Mouse (Mus musculus): ENCODE data around the gene Cwc22.
A peak's percentile ranks its signal among the peaks of the same experiment; 100 is the strongest.

The Cwc22 gene

DNA sequence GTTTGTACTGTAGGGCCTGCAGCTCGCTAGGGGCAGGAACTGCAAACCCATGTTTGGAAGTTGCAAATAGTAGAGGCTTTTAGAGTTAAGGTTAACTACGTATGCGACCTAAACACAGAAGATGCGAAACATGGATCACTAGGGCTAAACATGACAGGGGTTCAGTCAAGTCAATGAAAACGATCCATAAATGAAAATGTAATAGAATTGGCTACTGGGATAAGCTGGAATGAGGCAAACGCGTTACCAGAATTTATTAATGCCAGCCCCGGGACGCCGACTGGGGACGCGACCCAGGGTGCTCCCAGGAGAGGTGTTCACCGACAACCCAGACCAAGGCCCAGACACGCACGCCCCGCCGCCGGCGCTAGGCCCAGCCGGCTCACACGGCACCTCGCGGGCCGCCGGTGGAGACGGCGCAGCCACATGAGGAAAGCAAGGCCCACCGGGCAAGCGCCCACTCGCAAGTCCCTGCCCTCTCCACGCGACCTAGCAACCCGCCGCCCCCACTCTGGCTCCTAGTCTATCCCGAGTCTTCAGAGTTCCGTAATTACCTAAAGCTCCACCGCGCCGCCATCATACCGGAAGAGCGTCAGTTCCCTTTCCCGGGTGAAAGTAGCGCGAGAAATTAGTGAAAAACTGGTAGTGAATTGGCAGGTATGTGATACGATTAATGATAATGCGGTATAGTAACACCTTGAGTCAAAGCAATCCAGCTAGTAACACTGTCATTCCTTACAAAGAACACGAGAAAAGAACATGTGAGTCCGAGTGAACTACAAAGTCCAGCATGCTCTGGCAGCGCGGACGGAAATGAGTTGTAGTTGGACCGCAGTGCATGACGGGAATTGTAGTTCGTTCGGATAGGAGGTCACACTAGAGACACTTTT lies at the start of gene Cwc22:
Cwc22 (minus strand) TSS at position 780 of the 890 bp plus-strand sequence.
- H3K9me3 ChIP-seq (ENCODE audit: low read length), result peaks cover 5% of the 10 kb centered on the region
- H3K4me1 ChIP-seq (replicated peaks; ENCODE audit: low read depth, low read length), result peaks cover 15% of the 10 kb centered on the region
- no peak for TF ChIP-seq CTCF (conservative IDR thresholded peaks at IDR 0.05; ENCODE audit: low read length)
- TF ChIP-seq POU5F1 (IDR thresholded peaks at IDR 0.05; ENCODE audit: borderline replicate concordance, low read length), result no peak
- no peak for TF ChIP-seq NANOG (IDR thresholded peaks at IDR 0.05; ENCODE audit: borderline replicate concordance, low read length)
- H3K4me3 ChIP-seq (replicated peaks; ENCODE audit: low read length), result peak within 1 kb of the TSS; percentile 91
- no peaks in the 10 kb centered on the region for H3K27me3 ChIP-seq (ENCODE audit: insufficient read depth, low read length)
- peaks cover 18% of the 10 kb centered on the region for H3K36me3 ChIP-seq (ENCODE audit: insufficient read depth, low read length)

DNA sequence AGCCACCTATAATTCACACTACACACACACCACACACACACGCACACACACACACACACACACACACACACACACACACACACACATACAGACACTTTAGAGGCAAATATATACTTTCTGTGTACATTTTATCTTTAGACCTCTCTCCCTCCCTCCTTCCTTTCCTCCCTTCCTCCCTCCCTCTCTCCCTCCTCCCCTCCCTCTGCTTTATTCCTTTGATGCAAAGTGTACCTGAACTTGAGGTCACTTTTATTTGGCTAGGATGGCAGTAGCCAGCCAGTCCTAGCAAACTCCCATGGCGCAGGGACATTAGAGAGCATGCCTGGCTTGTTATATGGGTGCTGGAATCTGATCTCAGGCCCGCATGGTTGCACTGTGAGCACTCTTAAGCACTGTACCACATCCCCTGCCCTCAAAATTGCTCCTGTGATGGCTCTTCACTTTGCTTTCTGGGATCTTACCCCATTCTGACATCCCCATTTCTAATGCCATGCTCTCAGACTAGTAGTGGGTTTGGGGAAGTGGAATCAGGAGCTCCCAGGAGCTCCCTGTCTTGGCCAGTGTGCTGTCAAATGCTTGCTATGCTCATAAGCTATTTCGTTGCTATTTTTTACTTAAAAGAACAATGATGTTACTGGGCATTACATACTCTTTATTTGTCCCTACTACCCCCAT lies 47.7 kb upstream of the Cwc22 start:
- peaks cover 2% of the 10 kb centered on the region; the same call in 1 of the 2 replicates for H3K9me3 ChIP-seq (ENCODE audit: low read length)
- no peaks in the 10 kb centered on the region for H3K4me1 ChIP-seq (replicated peaks; ENCODE audit: low read depth, low read length)
- no peaks in the 10 kb centered on the region for H3K36me3 ChIP-seq (ENCODE audit: insufficient read depth, low read length)
- no peak overlapping the region for H3K4me3 ChIP-seq (replicated peaks; ENCODE audit: low read length)
- no peak for TF ChIP-seq CTCF (conservative IDR thresholded peaks at IDR 0.05; ENCODE audit: low read length)
- no peak for TF ChIP-seq NANOG (IDR thresholded peaks at IDR 0.05; ENCODE audit: borderline replicate concordance, low read length)
- TF ChIP-seq POU5F1 (IDR thresholded peaks at IDR 0.05; ENCODE audit: borderline replicate concordance, low read length), result no peak
- H3K27me3 ChIP-seq (ENCODE audit: insufficient read depth, low read length), result no peaks in the 10 kb centered on the region

DNA sequence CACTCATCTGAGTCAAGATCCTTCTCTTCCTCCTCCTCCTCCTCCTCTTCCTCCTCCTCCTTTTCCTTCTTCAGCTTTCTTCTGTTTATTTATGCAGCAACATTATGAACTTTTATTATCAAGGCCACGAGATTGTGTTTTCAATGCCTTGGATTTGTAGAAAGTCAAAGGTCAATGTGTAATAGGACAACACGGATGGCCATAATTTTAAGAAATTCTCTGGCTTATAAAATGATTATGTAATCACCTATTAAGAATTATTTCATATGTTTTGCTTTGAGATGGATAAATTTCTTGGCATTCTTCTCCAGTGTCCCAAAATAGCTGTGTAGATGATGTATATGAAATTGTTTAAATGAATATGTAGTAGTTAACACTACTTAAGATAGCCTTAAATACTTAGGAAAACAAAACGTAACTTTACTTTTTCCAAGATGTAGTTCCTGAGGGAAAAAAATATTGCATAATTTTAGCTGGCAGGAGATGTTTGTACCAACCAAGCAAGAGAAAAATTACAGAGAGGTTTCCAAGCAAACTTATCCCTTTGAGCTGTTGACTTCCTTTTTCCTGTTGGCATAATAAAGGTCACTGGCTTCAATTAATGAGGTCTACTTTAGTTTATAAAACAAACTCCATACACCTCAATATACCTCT lies 46.9 kb upstream of the Cwc22 start:
- Histone ChIP-seq H3K4me3 (replicated peaks; ENCODE audit: low read length) (no peak overlapping the region), H3K4me1 (replicated peaks; ENCODE audit: low read depth, low read length) (no peaks in the 10 kb centered on the region), H3K36me3 (ENCODE audit: insufficient read depth, low read length) (no peaks in the 10 kb centered on the region), H3K9me3 (ENCODE audit: low read length) (peaks cover 2% of the 10 kb centered on the region; the same call in 1 of the 2 replicates), H3K27me3 (ENCODE audit: insufficient read depth, low read length) (no peaks in the 10 kb centered on the region)
- TF ChIP-seq NANOG (IDR thresholded peaks at IDR 0.05; ENCODE audit: borderline replicate concordance, low read length) (no peak), POU5F1 (IDR thresholded peaks at IDR 0.05; ENCODE audit: borderline replicate concordance, low read length) (no peak)

DNA sequence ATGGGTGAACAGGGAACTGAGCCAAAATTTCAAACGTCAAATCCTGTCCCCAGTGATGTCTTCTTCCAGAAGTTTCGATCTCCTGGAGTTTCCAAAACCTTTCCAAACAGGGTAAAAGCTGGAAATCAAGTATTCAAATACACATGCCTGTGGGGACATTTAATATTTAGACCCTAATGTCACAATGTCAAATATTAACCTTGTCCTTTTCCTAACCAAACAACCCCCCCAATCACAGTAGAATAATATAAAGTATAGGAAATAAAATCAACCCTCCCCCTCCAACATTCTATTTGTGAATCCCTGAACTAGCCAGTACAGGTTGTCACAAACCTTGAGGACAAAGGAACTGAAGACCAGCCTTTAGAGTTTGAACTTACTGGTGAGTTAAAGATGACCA lies 44.6 kb upstream of the Cwc22 start:
- no peak overlapping the region for H3K4me3 ChIP-seq (replicated peaks; ENCODE audit: low read length)

DNA sequence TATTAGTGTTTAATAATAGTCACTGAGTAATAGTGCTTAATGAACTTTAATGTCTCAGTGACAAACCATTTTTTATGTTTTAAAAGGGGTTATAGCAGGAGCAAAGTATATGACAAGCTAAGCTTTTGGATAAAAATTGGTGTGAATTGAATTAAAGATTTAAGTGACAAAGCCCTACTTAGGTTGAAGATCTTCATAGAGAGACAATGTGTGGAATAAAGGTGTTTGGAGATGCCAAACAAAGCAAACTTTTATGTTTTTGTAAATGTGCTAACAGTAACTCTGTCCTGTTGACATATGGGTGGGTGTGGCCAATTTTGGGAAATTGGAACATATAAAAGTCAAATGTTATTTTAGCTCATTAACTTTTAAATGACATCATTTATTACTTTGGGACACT lies 43.9 kb upstream of the Cwc22 start:
- TF ChIP-seq POU5F1 (IDR thresholded peaks at IDR 0.05; ENCODE audit: borderline replicate concordance, low read length) (no peak), CTCF (conservative IDR thresholded peaks at IDR 0.05; ENCODE audit: low read length) (no peak), NANOG (IDR thresholded peaks at IDR 0.05; ENCODE audit: borderline replicate concordance, low read length) (no peak)
- Histone ChIP-seq H3K4me1 (replicated peaks; ENCODE audit: low read depth, low read length) (no peaks in the 10 kb centered on the region), H3K4me3 (replicated peaks; ENCODE audit: low read length) (no peak overlapping the region), H3K9me3 (ENCODE audit: low read length) (no peaks in the 10 kb centered on the region), H3K27me3 (ENCODE audit: insufficient read depth, low read length) (no peaks in the 10 kb centered on the region), H3K36me3 (ENCODE audit: insufficient read depth, low read length) (no peaks in the 10 kb centered on the region)

More for the DNA sequence above, 44.6 kb upstream of the Cwc22 start:
- TF ChIP-seq CTCF (conservative IDR thresholded peaks at IDR 0.05; ENCODE audit: low read length) (no peak), POU5F1 (IDR thresholded peaks at IDR 0.05; ENCODE audit: borderline replicate concordance, low read length) (no peak), NANOG (IDR thresholded peaks at IDR 0.05; ENCODE audit: borderline replicate concordance, low read length) (no peak)
- Histone ChIP-seq H3K9me3 (ENCODE audit: low read length) (no peaks in the 10 kb centered on the region), H3K27me3 (ENCODE audit: insufficient read depth, low read length) (no peaks in the 10 kb centered on the region), H3K4me1 (replicated peaks; ENCODE audit: low read depth, low read length) (no peaks in the 10 kb centered on the region), H3K36me3 (ENCODE audit: insufficient read depth, low read length) (no peaks in the 10 kb centered on the region)

DNA sequence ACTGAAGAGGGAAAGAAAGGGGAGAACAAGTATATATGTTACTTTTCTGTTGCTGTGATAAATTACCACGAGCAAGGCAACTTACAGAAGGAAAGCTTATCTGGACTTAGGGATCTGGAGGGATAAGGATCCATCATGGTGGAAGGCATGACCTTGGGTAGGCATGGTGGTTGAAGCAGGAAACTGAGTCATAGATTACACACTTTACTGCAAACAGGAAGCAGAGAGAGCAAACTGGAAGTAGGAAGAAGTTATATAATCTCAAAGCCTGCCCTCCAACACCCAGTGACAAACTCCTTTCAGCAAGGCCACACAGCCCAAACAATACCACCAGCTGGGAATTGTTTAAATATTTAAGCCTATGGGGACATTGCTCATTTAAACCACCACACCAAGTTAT lies 43.2 kb upstream of the Cwc22 start:
- H3K4me3 ChIP-seq (replicated peaks; ENCODE audit: low read length), result no peak overlapping the region
- no peaks in the 10 kb centered on the region for H3K9me3 ChIP-seq (ENCODE audit: low read length)
- no peak for TF ChIP-seq NANOG (IDR thresholded peaks at IDR 0.05; ENCODE audit: borderline replicate concordance, low read length)
- TF ChIP-seq POU5F1 (IDR thresholded peaks at IDR 0.05; ENCODE audit: borderline replicate concordance, low read length), result no peak
- no peak for TF ChIP-seq CTCF (conservative IDR thresholded peaks at IDR 0.05; ENCODE audit: low read length)
- H3K36me3 ChIP-seq (ENCODE audit: insufficient read depth, low read length), result no peaks in the 10 kb centered on the region
- H3K4me1 ChIP-seq (replicated peaks; ENCODE audit: low read depth, low read length), result no peaks in the 10 kb centered on the region
- no peaks in the 10 kb centered on the region for H3K27me3 ChIP-seq (ENCODE audit: insufficient read depth, low read length)

DNA sequence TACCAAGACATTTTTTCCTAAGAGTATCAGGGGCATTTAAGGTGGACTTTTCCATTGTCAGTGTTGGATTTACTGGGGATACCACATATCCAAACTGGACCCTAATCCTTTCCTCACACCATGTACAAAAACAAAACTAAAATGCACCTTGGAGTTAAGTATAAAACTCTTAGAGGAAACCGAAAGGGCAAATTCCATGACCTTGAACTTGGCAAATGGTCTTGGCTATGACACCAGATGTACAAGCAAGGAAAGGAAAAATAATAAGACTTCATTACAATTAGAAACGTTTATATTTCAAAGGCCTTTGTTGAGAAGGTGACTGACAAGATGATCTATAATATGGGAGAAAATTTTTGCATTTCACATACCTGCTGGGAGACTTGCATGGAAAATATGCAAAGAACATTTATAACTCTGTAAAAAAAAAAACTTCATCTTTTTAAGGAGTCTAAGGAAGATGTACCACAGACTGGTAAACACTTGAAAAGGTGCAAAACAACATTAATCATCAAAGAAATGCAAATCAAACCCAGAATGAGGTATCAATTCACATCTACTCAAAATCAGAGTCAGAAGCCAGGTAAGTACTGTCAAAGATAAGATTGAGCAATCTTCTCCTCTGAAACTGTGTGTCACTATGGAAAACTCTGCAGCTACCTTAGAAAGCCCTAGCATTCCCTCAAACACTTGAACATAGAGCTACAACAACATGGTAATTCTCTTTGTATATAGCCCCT lies 40.0 kb upstream of the Cwc22 start:
- no peaks in the 10 kb centered on the region for H3K27me3 ChIP-seq (ENCODE audit: insufficient read depth, low read length)
- H3K9me3 ChIP-seq (ENCODE audit: low read length), result no peaks in the 10 kb centered on the region
- no peak overlapping the region for H3K4me3 ChIP-seq (replicated peaks; ENCODE audit: low read length)
- no peak for TF ChIP-seq NANOG (IDR thresholded peaks at IDR 0.05; ENCODE audit: borderline replicate concordance, low read length)
- TF ChIP-seq CTCF (conservative IDR thresholded peaks at IDR 0.05; ENCODE audit: low read length), result no peak
- no peak for TF ChIP-seq POU5F1 (IDR thresholded peaks at IDR 0.05; ENCODE audit: borderline replicate concordance, low read length)
- H3K36me3 ChIP-seq (ENCODE audit: insufficient read depth, low read length), result no peaks in the 10 kb centered on the region
- no peaks in the 10 kb centered on the region for H3K4me1 ChIP-seq (replicated peaks; ENCODE audit: low read depth, low read length)
